Mouse (Mus musculus): ENCODE measurements around the gene Abhd12.
"Not testable (repeated sequence)": the region's sequence is repeated elsewhere in the genome, so short reads cannot be mapped to it uniquely, and the experiment has no call there.

Abhd12 gene

GRCm38 (mm10) chr2:150909429-150910039 lies 5.0 kb upstream of the Abhd12 start:
- peak; percentile 96 for DNase-seq (ENCODE audit: low spot score)

DNA sequence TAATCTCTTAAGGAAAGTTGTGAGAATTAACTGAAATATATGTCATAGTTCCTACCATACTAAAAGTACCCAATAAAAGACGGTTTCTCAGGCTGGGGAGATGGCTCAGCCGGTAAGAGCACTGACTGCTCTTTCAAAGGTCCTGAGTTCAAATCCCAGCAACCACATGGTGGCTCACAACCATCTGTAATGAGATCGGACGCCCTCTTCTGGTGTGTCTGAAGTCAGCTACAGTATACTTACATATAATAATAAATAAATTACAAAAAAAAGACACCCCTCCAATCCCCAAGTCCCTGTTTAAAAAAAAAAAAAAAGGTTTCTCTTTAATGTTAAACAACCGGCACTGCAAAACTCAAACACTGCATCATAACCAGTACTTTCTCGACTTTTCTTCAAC lies 4.3 kb upstream of the Abhd12 start:
- DNase-seq (ENCODE audit: low spot score), result not testable (repeated sequence)

- no peak for DNase-seq (ENCODE audit: low spot score)
These were observed 452 bp upstream of the Abhd12 start, which contains the start of gene Gins1 for GRCm38 (mm10) chr2:150904936-150905450. TSS of gene Gins1 (plus strand) at chr2:150905400.

- no peak for DNase-seq (ENCODE audit: low spot score)
These were observed 2.2 kb downstream of the Abhd12 start for GRCm38 (mm10) chr2:150902347-150902746.

GRCm38 (mm10) chr2:150900341-150900740 lies 4.2 kb downstream of the Abhd12 start:
- DNase-seq (ENCODE audit: low spot score), result no peak

DNA sequence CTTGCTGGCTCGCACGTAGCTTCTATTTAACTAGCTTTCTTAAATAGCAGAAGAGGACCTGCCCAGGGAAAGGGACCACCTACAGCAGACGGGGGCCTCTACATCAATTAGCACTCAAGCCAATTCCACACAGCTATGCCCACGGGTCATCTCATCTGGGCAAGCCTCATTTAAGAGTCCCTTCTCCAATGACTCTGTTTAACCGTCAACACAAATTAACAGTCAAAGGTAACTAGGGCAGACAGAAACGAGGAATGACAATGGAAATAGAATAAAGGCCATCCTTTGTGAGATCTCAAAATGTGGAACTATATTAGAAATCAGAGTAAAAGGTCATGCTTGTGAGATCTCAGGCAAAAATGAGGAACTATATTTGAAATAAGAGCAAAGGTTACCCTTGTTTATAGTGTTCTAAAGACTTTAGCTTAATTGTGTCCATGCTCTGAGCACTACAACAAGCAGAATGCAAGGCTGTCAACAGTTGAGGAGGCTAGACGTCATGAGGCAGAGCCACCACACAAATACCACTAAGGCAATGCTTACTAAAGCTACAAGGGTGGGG lies 8.8 kb downstream of the Abhd12 start:
- no peak for DNase-seq (ENCODE audit: low spot score)

GRCm38 (mm10) chr2:150894617-150895267 lies 9.8 kb downstream of the Abhd12 start:
- DNase-seq (ENCODE audit: low spot score), result no peak

- DNase-seq (ENCODE audit: low spot score), result no peak
These were observed 17.2 kb downstream of the Abhd12 start for GRCm38 (mm10) chr2:150887370-150887769.

DNA sequence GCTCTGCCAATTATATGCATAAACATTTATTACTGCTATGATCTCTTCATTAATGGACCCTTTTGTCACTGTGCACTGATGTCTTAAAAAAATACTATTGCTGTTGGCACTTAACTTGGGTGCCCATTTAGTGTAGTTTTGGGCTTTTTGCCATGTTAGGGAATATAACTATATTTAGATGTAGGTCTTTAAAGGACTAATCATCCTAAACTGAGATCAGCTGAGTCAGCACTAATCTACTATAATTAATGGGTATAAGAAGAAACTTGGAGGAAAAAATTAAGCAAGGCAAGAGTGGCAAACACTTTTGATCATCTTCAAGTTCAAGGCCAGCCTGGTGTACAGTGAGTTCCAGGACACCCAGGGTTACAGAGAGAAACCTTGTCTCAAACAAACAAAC lies 18.2 kb downstream of the Abhd12 start:
- DNase-seq (ENCODE audit: low spot score), result no peak

DNA sequence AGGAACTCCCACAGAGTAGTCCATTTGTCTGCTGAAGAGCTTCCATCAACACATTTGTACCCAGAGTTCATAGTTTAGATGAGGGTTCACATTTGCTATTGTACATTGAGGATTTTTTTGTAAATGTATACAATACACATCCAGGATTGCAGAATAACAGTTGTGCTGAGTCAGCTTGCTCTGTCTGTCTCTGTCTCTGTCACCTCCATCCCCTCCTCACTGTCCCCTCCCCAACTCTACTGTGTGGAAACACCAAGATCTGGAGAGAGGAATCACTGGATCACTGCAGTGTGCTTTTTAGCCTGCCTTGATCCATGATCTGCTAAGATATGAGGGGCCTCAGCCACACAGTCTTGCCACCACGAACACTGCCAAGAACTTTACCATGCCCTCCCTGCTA lies 18.7 kb downstream of the Abhd12 start:
- no peak for DNase-seq (ENCODE audit: low spot score)

GRCm38 (mm10) chr2:150884779-150885110 lies 19.8 kb downstream of the Abhd12 start:
- DNase-seq (ENCODE audit: low spot score), result peak; percentile 46

DNA sequence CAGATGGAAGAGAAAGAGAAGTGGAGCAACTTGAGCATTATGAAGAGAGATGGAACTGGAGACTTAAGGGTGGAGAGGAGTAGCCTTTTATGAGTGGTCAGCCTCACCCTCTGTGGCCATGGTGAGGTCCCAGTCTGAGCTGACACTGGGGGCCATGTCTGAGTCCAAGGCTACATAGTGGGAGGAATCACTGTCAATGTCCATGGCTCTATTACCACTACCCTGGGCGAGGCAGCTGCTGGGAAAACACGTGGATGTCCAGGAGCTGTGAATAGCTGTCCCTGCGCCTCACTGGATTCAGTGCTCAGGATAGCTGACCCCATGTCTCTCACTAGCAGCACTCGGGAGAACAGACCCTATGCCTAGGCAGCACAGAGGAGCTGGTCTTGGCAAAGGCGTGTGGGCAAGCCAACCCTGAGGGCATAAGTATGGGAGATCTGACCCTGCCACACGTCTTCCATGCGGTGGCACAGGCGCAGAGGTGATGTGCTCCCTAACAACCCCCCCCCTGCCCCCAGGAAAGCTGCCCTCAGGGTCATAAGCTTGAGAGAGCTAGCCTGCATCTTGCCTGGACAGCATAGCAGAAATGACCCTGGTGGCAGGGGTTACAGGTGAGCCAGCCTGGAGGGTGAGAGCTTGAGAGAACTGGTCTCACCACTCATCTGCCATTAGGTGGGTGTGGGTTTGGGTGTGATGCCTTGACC lies 20.3 kb downstream of the Abhd12 start:
- DNase-seq (ENCODE audit: low spot score), result no peak

GRCm38 (mm10) chr2:150877561-150877960 lies 27.0 kb downstream of the Abhd12 start:
- DNase-seq (ENCODE audit: low spot score), result no peak

DNA sequence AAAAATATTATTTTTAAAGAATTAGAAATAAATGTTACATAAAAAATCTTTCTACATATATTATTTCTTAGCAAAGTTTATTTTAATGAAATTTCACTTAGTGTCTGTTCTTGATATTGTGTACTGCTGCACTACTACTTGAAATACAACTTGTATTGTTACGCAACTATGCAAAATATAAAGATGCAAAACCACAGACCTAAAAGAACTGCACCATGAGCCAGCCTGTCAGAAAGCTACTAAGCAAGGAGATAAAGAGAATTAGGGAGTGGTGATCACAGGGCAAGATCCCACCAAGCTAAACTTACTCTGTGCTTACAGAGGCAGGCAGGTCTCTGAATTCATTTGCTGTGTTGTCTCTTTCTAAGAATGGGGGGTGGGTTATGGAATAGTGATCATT lies 29.3 kb downstream of the Abhd12 start:
- no peak for DNase-seq (ENCODE audit: low spot score)

DNA sequence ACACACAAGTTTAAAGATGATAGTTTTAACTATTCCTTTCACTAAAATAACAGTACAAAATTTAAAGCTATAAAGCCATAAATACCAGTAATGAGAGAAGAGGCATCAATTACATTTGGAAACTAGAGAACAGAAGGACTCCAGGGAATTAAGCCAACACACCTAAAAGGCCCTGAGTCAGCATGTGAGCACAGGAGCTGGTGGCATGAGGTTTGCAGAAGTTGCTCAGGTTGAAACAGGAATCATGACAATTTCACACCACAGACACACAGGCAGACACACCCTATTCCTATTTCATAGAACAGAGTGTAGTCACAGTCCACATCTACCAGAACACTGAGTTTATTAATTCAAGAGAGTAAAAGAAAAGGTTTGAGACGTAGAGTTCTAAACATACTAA lies 30.0 kb downstream of the Abhd12 start:
- no peak for DNase-seq (ENCODE audit: low spot score)

GRCm38 (mm10) chr2:150869446-150869845 lies 35.1 kb downstream of the Abhd12 start:
- DNase-seq (ENCODE audit: low spot score), result peak; percentile 2

GRCm38 (mm10) chr2:150867021-150867420 lies 37.5 kb downstream of the Abhd12 start:
- DNase-seq (ENCODE audit: low spot score), result no peak

GRCm38 (mm10) chr2:150861128-150861527 lies 43.4 kb downstream of the Abhd12 start:
- no peak for DNase-seq (ENCODE audit: low spot score)

DNA sequence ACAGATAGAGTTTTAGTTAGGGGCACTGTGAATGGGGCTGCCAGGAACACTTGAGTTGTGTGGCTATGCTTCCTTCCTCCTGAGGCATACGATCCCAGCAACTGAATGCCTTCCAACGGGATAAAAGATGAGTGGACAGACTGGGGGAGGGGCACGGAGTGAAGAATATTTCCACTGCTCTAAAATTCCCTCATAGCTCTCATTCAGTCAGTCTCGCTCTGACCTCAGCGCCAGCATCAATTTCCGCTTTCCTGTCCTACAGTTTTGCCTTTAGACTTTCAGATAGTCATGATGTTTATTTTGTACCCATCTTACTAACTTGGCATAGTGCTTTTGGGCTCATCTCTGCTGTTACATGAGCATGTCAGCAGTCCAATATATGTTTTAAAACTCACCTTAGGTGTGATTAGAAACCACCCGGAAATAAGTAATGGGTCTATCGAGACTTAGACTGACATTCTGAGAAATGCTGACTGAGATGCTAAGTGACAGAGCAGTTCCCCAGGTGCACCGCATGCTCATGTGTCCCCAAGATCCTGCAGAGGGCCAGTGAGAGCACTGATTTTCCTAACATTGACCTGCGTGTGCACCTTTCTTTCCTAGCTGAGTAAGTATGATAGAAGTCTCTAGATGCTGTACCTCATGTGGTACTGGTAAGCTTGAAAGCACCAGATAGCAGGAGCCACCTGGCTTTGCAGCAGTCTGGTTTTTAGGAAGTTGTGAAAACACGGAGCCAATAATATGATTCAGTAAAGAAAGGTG lies 44.7 kb downstream of the Abhd12 start:
- DNase-seq (ENCODE audit: low spot score), result no peak

GRCm38 (mm10) chr2:150858724-150859487 lies 45.6 kb downstream of the Abhd12 start:
- peak; percentile 59 for DNase-seq (ENCODE audit: low spot score)

- peak; percentile 0 for DNase-seq (ENCODE audit: low spot score)
These were observed 49.4 kb downstream of the Abhd12 start for GRCm38 (mm10) chr2:150855186-150855585.

Measured in urinary bladder, postnatal 14 days (tissue).